Mouse (Mus musculus): ENCODE data around the gene Nlrp10. TPM values are rescaled to one million over a fixed set of nuclear protein-coding genes. Genes with fewer than 3 reads are reported as not detected.

The Nlrp10 gene
- 0.10 and 0.72 TPM in 2 replicates for polyA plus RNA-seq (2015; fragmentation: Nextera tagmentation; extraction: Ambion mirVana)

DNA sequence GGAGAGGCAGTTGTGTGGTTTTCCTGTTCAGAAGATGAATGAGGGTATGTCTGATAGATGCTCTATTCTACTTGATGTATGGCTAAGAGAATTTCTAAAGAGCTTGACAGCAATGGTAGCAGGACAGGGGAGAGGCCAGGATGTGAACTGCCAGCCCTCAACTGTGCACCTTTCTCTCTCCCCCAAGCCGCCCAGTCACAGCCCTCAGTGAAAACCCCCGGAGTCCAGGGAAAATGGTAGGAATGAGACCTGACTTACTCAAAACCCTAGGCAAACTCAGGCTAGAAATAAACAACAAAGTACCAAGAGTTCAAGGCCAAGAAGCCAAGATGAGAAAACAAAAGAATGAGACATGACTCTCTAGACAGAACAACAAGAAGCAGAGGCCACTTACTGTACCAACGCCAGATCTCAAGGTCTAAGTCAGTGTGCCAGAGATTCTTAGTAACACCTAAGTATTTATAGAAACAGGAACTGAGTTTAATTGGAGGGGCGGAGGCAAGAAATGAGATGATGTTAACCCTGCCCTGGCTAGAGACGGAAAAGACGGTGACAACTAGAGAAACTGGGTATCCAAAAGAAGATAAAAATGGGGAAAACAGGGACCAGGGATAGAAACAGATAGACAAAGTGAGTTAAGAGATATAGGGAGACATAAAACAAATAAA is at the start of gene Nlrp10:
Gene Nlrp10, minus strand, starts transcription at position 453 of the 668 bp plus-strand sequence.

DNA sequence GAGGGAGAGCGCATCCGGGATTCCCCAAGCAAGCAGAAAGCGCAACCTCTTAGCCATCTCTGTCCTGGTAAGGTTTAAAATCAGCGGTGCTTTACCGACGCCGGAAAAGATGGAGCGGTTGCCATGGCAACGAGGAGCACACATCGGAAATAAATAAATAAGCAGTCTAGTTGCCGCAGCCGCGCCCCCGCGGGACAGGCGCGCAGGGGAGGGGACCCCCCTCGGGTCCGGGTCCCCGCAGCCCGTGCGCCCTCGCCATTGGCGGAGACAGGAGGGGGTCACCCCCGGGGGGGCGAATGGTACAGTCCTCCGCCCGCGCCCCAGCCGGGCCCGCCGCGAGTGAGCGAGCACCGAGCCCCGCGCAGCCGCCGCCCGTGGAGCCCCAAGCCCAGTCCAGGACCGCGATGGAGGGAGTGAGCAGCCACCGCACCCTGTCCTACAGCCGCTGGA is 20.4 kb upstream of the Nlrp10 start, which contains the start of gene Tub:
Gene Tub, plus strand, starts transcription at position 27 of the 450 bp plus-strand sequence.

DNA sequence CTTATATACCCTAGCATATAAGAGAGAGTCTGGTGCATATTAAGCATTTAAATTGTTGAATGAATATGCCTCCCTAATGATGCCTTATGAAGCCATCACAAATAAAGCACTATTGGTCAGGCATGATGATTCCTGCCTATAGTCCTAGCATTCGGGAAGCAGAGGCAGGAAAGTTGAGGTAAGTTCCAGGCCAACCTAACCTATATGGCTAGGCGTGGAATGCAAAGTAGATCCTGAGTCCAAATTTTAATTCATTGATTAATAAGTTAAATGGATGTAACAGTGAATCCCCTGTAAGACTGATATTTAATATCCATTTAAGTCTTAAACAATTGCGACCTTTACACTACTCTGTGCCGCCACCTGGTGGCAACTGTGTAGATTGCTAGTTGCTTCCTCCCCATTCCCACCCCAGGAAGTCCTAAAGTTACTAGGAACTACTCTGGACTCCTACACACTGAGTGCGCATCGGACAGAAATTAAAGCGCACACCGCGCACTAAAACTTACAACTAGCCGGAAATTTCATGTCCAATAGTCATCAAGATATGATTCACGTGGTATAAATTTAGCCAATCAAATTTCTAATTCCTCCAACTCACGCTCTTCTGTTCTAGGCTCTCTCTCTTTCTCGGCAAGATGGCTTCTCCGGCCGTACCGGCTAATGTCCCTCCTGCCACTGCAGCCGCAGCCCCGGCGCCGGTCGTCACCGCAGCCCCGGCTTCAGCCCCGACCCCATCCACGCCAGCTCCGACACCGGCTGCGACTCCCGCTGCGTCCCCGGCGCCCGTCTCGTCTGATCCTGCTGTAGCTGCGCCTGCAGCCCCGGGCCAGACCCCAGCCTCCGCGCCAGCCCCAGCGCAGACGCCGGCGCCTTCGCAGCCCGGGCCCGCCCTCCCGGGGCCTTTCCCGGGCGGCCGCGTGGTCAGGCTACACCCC is 4.1 kb upstream of the Nlrp10 start, which contains the start of gene Eif3f:
Gene Eif3f, plus strand, starts transcription at position 624 of the 938 bp plus-strand sequence.

DNA sequence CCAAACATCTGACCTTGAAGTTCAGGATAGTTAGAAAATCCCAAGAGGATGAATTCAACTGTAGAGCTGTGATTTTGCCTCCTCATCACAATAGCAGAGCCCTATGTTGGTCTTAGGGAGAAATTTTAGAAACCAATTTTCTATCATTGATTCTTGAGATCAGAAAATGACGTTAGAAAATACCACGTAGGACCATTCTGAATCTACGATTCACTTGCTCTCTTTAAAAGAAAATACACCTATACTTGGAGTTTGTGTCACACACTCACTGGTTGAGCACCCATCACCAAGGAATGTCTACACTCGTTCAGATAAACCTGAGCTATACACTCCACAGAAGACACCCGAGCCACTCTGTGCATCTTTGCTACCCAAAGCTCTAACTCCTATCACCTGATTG is 35.7 kb downstream of the Nlrp10 start, which contains the start of gene Olfr519:
Gene Olfr519, minus strand, starts transcription at position 101 of the 400 bp plus-strand sequence.

DNA sequence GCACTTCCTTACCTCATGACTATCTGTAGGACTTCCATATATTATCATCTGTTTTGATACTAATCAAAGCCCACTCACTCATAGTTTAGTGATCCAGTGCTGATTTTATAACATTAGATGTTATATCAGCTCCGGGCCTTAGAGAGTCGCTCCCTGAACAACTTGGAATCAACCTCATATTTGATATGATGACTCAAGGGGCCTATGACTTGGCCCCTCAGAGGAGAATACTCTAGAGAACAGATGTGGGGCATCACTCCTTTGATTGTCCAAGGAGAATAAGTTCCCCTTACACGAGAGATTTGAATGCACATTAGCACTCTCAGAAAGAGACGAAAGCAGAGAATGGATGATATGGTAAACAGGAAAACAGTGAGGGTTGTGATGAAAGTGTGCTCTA is 45.1 kb downstream of the Nlrp10 start, which contains the start of gene Olfr518:
Gene Olfr518, minus strand, starts transcription at position 101 of the 400 bp plus-strand sequence.

DNA sequence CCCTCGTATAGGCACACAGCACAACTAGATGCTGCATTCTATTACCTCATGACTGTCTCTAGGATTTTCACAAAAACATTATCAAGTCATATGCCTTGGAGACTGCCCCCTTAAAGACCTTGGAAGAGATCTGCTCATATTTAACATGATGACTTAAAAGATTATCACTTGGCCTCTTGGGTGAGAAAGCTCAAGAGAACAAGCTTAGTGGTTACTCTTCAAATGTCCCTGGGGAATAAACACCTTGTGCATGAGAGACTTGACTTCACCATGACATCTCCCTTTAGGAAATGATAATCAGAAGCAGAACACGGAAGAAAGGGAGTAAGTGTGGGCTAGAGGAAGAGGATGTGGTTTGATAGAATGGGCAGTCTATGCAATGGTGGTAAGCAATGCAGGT is 57.7 kb downstream of the Nlrp10 start, which contains the start of gene Olfr517:
Gene Olfr517, minus strand, starts transcription at position 101 of the 400 bp plus-strand sequence.

Other genes with a start within 250 kb of the Nlrp10 start
- gene Olfr512, start 216.9 kb downstream of the Nlrp10 start, polyA plus RNA-seq (2015; fragmentation: Nextera tagmentation; extraction: Ambion mirVana): not detected in 2 replicates
- gene Olfr513, start 179.2 kb downstream of the Nlrp10 start, polyA plus RNA-seq (2015; fragmentation: Nextera tagmentation; extraction: Ambion mirVana): not detected in 2 replicates
- gene Olfr514, start 104.2 kb downstream of the Nlrp10 start, polyA plus RNA-seq (2015; fragmentation: Nextera tagmentation; extraction: Ambion mirVana): not detected in 2 replicates
- gene Olfr516, start 79.6 kb downstream of the Nlrp10 start, polyA plus RNA-seq (2015; fragmentation: Nextera tagmentation; extraction: Ambion mirVana): not detected in 2 replicates
- gene Olfr517, start 57.8 kb downstream of the Nlrp10 start, polyA plus RNA-seq (2015; fragmentation: Nextera tagmentation; extraction: Ambion mirVana): not detected in 2 replicates
- gene Olfr518, start 45.2 kb downstream of the Nlrp10 start, polyA plus RNA-seq (2015; fragmentation: Nextera tagmentation; extraction: Ambion mirVana): not detected in 2 replicates
- not detected in 2 replicates for gene Olfr519, start 35.8 kb downstream of the Nlrp10 start, polyA plus RNA-seq (2015; fragmentation: Nextera tagmentation; extraction: Ambion mirVana)
- 54.4 and 64.3 TPM in 2 replicates for gene Eif3f, start 4.2 kb upstream of the Nlrp10 start, polyA plus RNA-seq (2015; fragmentation: Nextera tagmentation; extraction: Ambion mirVana)
- 2.8 and 3.0 TPM in 2 replicates for gene Tub, start 20.2 kb upstream of the Nlrp10 start, polyA plus RNA-seq (2015; fragmentation: Nextera tagmentation; extraction: Ambion mirVana)
- gene Ric3, start 153.2 kb upstream of the Nlrp10 start, polyA plus RNA-seq (2015; fragmentation: Nextera tagmentation; extraction: Ambion mirVana): 0.99 and 1.1 TPM in 2 replicates
- 3.5 and 8.8 TPM in 2 replicates for gene Lmo1, start 245.0 kb upstream of the Nlrp10 start, polyA plus RNA-seq (2015; fragmentation: Nextera tagmentation; extraction: Ambion mirVana)